Mouse (Mus musculus): ENCODE measurements around the gene Nrxn1. TPM values are rescaled to one million over a fixed set of nuclear protein-coding genes. Genes with fewer than 3 reads are reported as not detected.

The Nrxn1 gene
- polyA plus RNA-seq, 1 experiment from 2014 or later, result 5.4 TPM

DNA sequence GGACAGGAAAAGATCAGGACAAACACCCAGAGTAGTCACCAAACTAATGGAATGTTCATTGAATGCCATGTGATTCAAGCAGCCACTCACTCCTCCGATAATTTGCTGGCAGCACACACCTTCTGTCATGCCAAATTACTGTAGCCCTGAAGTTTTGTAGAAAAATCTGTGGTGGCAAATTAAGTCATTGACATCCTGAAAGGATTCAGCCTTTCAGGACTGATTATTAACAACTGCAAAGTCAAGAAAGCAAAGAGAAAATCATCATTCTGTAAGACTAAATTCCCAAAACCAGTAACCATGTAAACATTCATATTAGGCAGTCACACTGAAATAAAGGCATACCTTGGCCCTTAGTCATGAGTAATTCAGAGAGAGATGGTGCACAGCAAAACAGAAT, 662.7 kb downstream of the Nrxn1 start:
- Histone ChIP-seq H3K9ac (no peak overlapping the region), H3K27me3 (no peaks in the 10 kb centered on the region), H3K27ac (no peak overlapping the region), H3K4me2 (no peak overlapping the region), H3K4me1 (no peaks in the 10 kb centered on the region), H3K36me3 (no peaks in the 10 kb centered on the region), H3K9me3 (replicated peaks) (no peaks in the 10 kb centered on the region), H3K4me3 (replicated peaks) (no peak overlapping the region)
- WGBS, result 91% methylated on average over 1 of the region's 1 CpGs
- no peak for ATAC-seq (replicated peaks; ENCODE audit: low FRiP score)

DNA sequence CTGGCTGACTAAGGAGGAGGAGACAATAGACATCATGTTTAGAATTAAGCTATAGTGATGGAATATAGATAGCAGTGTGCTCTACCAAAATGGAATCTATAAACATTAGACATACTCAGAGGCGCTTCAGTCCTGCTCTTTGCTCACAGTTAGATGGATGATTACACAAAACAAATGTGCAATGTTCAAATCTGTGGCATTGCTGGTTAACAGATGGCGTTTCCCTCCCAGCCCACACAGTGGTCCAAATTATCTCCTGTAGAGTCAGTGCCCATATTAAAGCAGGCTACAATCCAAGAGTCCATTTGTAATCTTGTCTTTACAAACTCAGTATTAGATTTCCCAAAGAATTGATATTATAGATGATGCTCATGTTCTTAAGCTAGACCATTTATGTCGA, 666.9 kb downstream of the Nrxn1 start:
- Histone ChIP-seq H3K27ac (no peak overlapping the region), H3K27me3 (no peaks in the 10 kb centered on the region), H3K4me2 (no peak overlapping the region), H3K4me1 (no peaks in the 10 kb centered on the region), H3K9me3 (replicated peaks) (no peaks in the 10 kb centered on the region), H3K4me3 (replicated peaks) (no peak overlapping the region), H3K36me3 (no peaks in the 10 kb centered on the region), H3K9ac (no peak overlapping the region)
- 89% methylated on average over 3 of the region's 3 CpGs for WGBS
- ATAC-seq (replicated peaks; ENCODE audit: low FRiP score), result no peak

DNA sequence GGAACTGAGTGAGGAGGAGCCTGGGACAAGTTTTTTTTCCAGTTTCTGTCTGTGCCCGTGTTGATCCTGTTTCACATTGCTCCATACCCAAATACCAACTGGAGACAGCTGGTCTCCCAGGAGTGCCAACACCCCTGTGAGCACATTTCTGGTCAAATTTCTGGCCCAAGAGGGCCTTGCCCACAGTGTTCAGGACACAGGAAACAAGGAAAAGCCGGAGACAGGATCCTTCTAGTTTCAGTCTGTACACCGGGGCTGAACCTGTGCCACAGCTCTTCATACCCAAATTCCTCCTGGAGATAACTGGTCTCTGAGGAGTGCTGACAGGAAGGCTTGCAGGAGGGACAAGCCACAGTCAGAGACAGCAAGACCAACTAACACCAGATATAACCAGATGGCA, 670.3 kb downstream of the Nrxn1 start:
- H3K27me3 ChIP-seq, result no peaks in the 10 kb centered on the region
- WGBS, result 88% methylated on average over 3 of the region's 3 CpGs
- H3K9me3 ChIP-seq (replicated peaks), result no peaks in the 10 kb centered on the region
- H3K9ac ChIP-seq, result no peak overlapping the region
- no peak for ATAC-seq (replicated peaks; ENCODE audit: low FRiP score)
- H3K4me1 ChIP-seq, result no peaks in the 10 kb centered on the region
- no peaks in the 10 kb centered on the region for H3K36me3 ChIP-seq
- H3K27ac ChIP-seq, result no peak overlapping the region
- no peak overlapping the region for H3K4me2 ChIP-seq
- H3K4me3 ChIP-seq (replicated peaks), result no peak overlapping the region

DNA sequence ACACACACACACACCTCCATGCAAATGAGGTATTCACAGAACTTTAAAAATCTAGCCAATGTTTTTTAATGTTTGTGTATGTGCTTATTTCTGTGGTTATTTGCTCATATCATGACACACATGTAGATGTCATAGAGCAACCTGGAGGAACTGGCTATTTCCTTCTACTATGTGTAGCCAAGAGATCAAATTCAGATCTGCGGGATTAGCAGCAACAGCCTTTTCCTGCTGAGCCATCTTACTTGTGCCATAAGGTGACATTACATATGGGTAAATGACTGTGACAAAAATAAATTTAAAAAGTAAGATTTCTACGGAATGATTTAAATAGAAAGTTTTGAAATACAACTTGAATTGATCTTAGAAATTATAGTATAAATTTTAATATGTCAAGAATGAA, 672.1 kb downstream of the Nrxn1 start:
- H3K27me3 ChIP-seq, result no peaks in the 10 kb centered on the region
- H3K4me2 ChIP-seq, result no peak overlapping the region
- no peaks in the 10 kb centered on the region for H3K4me1 ChIP-seq
- H3K9ac ChIP-seq, result no peak overlapping the region
- H3K36me3 ChIP-seq, result no peaks in the 10 kb centered on the region
- H3K4me3 ChIP-seq (replicated peaks), result no peak overlapping the region
- no peak for ATAC-seq (replicated peaks; ENCODE audit: low FRiP score)
- WGBS, result 91% methylated on average over 2 of the region's 2 CpGs
- no peaks in the 10 kb centered on the region for H3K9me3 ChIP-seq (replicated peaks)
- no peak overlapping the region for H3K27ac ChIP-seq

DNA sequence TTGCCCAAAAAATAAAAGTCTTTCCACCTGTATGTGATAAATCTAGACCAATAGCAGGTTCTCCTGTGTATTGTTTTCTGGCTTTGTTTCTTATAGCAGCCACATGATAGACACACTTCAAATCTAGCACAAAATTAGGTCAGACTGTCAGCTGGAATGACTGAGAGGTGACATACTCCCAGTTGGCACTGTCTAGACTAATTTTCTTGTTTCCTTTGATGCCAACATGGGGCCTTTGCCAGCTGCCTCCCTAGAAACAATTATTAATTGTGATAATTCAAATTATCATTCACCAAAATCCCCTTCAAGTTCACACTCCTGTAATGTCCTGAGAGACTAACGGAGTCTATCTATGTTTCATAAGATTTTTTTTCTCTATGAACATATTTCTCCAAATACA, 673.3 kb downstream of the Nrxn1 start:
- Histone ChIP-seq H3K36me3 (no peaks in the 10 kb centered on the region), H3K27me3 (no peaks in the 10 kb centered on the region), H3K4me3 (replicated peaks) (no peak overlapping the region), H3K27ac (no peak overlapping the region), H3K9me3 (replicated peaks) (no peaks in the 10 kb centered on the region), H3K9ac (no peak overlapping the region), H3K4me1 (no peaks in the 10 kb centered on the region), H3K4me2 (no peak overlapping the region)
- ATAC-seq (replicated peaks; ENCODE audit: low FRiP score), result no peak
- 94% methylated on average over 1 of the region's 1 CpGs for WGBS

DNA sequence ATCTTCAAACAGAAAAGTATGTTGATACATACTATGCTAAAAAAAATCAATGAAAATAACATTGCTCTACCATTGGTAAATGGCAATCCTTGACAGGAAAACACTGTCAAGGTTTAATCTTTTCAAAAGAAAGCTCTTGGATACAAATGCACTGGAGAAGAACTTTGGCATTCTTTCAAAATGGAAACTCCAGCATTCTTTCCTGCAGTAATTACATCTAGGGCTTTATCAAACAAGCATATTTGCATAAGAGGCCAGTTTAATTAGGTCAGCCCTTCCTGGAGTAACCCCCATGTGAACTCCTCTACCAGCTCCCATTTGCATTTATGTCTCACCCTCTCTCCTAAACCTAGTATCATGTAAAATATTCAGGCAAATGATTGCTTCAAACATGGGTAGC, 696.5 kb downstream of the Nrxn1 start:
- Histone ChIP-seq H3K9ac (no peak overlapping the region), H3K9me3 (replicated peaks) (no peaks in the 10 kb centered on the region), H3K27ac (no peak overlapping the region), H3K27me3 (no peaks in the 10 kb centered on the region), H3K36me3 (no peaks in the 10 kb centered on the region), H3K4me3 (replicated peaks) (no peak overlapping the region), H3K4me2 (no peak overlapping the region), H3K4me1 (no peaks in the 10 kb centered on the region)
- no peak for ATAC-seq (replicated peaks; ENCODE audit: low FRiP score)

DNA sequence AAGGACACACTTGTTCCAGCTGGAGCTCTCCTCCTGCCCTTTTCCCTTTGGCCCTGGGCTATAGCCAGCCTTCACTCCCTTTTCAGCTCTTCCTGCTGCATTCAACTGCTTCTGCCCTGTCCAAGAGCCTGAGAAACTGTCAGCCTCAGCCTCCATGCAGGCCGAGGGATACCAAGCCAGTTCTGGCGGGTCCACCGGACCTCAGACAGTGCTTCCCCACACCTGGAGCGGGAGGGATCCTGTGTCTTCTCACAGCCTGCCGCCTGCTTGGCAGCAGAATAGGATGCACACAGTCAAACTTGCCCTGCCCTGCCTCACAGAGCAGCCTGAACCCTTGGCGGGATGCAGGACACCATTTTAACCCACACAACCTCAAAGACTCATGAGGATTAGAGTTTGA, 698.3 kb downstream of the Nrxn1 start:
- no peak overlapping the region for H3K27ac ChIP-seq
- ATAC-seq (replicated peaks; ENCODE audit: low FRiP score), result no peak
- H3K9me3 ChIP-seq (replicated peaks), result no peaks in the 10 kb centered on the region
- no peak overlapping the region for H3K4me2 ChIP-seq
- no peaks in the 10 kb centered on the region for H3K27me3 ChIP-seq
- no peaks in the 10 kb centered on the region for H3K4me1 ChIP-seq
- H3K36me3 ChIP-seq, result no peaks in the 10 kb centered on the region
- H3K4me3 ChIP-seq (replicated peaks), result no peak overlapping the region
- whole genome bisulfite sequencing, result 91% methylated on average over 6 of the region's 6 CpGs
- no peak overlapping the region for H3K9ac ChIP-seq

DNA sequence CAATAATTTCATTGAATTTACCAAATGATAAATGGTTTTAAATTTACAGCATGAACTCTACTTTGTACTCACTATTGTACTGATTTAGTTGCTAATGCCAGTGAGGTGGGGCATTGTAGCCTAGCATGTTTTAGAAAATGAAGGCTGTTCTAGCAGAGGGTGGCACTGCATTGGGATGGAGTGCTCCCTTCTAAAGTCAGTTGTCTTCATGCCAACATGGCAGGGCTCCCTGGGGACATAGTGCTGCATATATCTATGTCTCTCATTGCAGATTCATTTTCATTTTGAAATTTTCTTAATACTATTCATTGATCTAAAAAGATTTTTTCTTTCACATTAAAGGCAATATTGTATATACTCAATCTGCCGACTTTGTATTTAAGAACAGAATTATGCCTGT, 700.1 kb downstream of the Nrxn1 start:
- Histone ChIP-seq H3K27ac (no peak overlapping the region), H3K27me3 (no peaks in the 10 kb centered on the region), H3K36me3 (no peaks in the 10 kb centered on the region), H3K9ac (no peak overlapping the region), H3K4me3 (replicated peaks) (no peak overlapping the region), H3K4me2 (no peak overlapping the region), H3K4me1 (no peaks in the 10 kb centered on the region), H3K9me3 (replicated peaks) (no peaks in the 10 kb centered on the region)
- ATAC-seq (replicated peaks; ENCODE audit: low FRiP score), result no peak
- WGBS, result 98% methylated on average over 1 of the region's 1 CpGs

DNA sequence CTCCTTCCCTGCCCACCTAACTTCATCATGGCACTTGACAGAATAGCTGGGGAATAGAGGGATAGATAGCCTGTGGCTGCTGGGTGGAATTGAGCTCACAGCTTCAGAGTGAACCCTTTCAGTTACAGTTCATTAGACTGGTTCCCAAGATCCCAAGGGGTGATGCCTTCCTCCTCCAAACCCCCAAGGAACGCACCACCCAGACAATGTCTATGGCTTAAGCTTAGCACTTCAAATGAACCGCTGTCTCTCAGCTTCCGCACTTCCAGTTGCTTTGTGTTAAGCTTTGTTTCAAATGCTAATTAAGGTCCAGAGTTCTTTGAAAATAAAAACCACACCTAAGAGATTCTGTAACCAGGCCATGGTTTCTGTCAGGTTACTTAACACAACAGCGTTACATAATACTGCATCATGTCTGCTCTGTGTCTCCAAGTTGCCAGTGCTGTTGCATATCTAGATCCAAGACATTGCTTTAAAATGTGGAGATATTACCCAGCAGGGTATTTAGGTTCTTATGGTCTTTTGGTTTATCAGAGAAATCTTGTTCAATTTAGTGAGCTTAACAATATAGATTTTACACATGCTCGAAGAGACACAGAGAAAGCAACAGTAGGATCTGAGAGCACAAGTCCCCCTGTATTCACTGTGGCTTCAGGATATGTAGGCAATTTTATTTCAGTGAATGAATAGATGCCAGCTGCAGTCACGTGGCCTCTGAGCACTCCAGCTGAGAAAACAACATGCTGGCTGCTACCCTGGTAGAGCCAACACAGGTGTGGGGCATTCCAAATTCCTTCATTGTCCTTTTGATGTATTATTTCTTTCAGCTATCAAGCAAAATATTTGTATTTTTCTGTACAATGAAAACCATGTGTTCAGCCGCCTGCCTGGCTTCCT, 702.3 kb downstream of the Nrxn1 start:
- no peaks in the 10 kb centered on the region for H3K36me3 ChIP-seq
- WGBS, result 53% methylated on average over 7 of the region's 7 CpGs
- H3K27me3 ChIP-seq, result no peaks in the 10 kb centered on the region
- H3K9me3 ChIP-seq (replicated peaks), result no peaks in the 10 kb centered on the region
- no peaks in the 10 kb centered on the region for H3K4me1 ChIP-seq
- 0 out of 2 replicates have a peak, but pooled peaks have one; percentile 54 for ATAC-seq (replicated peaks; ENCODE audit: low FRiP score)
- H3K4me2 ChIP-seq, result no peak overlapping the region
- no peak overlapping the region for H3K9ac ChIP-seq
- H3K27ac ChIP-seq, result no peak overlapping the region
- H3K4me3 ChIP-seq (replicated peaks), result no peak overlapping the region

DNA sequence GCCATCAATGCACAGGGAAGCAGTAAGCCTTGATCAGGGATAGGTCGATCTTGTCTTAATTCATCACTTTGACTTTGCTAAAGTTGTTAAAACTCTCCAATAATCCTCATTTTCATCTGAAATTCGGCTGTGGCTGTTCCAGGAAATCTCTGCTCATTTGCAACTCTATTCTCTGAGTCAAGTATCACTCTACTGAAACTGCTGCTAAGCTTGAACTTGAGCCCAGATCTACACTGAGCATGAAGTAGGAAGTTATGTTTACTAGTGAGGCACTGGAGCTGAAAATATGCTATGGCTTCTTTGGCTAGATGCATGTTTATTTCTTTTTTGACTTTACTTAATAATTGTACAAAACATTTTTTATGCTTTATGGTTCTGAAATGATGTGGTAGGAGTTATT, 708.0 kb downstream of the Nrxn1 start:
- no peaks in the 10 kb centered on the region for H3K27me3 ChIP-seq
- no peaks in the 10 kb centered on the region for H3K36me3 ChIP-seq
- WGBS, result 74% methylated on average over 2 of the region's 2 CpGs
- ATAC-seq (replicated peaks; ENCODE audit: low FRiP score), result no peak
- H3K4me3 ChIP-seq (replicated peaks), result no peak overlapping the region
- H3K9ac ChIP-seq, result no peak overlapping the region
- H3K9me3 ChIP-seq (replicated peaks), result no peaks in the 10 kb centered on the region
- no peak overlapping the region for H3K27ac ChIP-seq
- H3K4me1 ChIP-seq, result peaks cover 14% of the 10 kb centered on the region
- H3K4me2 ChIP-seq, result no peak overlapping the region

DNA sequence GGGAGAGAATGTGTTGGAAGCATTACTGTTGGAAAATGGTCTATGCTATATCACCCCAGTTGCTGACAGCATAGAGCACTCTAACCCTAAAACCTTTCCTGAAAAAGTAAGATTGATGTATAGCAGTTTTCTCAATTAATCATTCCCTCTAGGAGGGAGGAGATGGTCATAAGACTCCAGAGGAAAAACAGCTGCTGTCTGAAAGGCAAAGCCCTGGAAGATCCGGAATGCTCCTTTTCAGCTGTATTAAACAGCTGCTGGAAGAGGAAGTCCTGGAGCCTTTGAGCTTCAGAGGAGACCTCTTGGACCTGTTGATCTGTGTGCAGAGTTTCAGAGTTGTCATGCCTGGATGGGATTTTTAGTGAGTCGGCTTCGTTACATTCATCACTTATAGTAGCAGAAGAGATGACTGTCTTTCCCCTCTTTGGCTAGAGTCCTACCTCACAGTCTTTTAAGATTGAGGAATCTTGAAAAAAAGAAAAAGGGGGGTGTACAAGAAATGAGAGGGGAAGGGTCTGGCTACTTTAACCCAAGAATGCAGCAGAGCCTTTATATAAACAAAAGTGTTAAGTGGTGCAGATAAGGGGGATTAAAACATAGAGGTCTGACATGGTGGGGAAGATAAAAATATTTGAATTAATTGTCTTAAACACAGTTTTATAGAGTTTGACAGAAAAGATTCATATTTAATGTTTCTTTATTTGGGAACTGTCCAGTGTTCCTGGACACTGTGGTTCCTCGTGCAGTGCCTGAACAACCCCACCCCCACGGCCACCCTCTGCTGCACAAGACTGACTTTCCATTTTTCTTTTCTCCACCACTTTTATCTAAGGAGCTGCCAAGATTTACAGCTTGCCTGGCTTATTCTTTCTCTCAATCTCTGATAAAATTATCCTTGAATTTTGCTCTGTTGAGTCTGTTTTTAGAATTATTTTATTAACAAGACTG, 710.1 kb downstream of the Nrxn1 start:
- WGBS, result 13% methylated on average over 5 of the region's 5 CpGs
- peaks cover 14% of the 10 kb centered on the region for H3K4me1 ChIP-seq
- H3K27ac ChIP-seq, result peak overlapping the region; percentile 45; the same call in 1 of the 2 replicates
- no peak overlapping the region for H3K9ac ChIP-seq
- no peaks in the 10 kb centered on the region for H3K9me3 ChIP-seq (replicated peaks)
- peak overlapping the region; percentile 25; the same call in 1 of the 2 replicates for H3K4me2 ChIP-seq
- H3K27me3 ChIP-seq, result no peaks in the 10 kb centered on the region
- H3K36me3 ChIP-seq, result no peaks in the 10 kb centered on the region
- peak; percentile 95 for ATAC-seq (replicated peaks; ENCODE audit: low FRiP score)
- H3K4me3 ChIP-seq (replicated peaks), result no peak overlapping the region

DNA sequence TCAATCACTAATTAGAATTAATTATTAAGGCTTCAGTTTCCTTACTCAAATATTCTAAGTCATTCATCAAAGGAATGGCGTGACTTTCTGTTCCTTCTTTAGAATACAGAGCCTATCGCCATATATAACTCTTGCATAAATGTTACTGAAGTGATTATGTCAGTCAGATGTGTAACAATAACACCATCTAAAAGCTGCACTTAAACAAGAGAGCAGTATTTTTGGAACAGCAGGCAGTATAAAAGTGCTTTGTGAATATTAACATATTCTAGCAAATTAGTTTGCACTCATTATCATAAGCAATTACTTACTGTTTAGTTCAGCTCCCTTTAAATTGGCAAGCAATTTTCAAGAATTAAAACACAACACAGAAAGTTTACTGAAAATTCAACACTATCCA, 716.3 kb downstream of the Nrxn1 start:
- Histone ChIP-seq H3K27me3 (no peaks in the 10 kb centered on the region), H3K27ac (no peak overlapping the region), H3K4me1 (no peaks in the 10 kb centered on the region), H3K9ac (no peak overlapping the region), H3K36me3 (no peaks in the 10 kb centered on the region), H3K9me3 (replicated peaks) (no peaks in the 10 kb centered on the region), H3K4me3 (replicated peaks) (no peak overlapping the region), H3K4me2 (no peak overlapping the region)
- 81% methylated on average over 2 of the region's 2 CpGs for WGBS
- ATAC-seq (replicated peaks; ENCODE audit: low FRiP score), result no peak

All from kidney, embryonic 15.5 days (tissue).